Mouse (Mus musculus): ENCODE measurements at regions not wholly inside any gene's neighbourhood (a gene's known extent, or its start where the extent isn't known, plus 50 kb on each side); places are given as distances from the start of the nearest gene placed in this dataset.

- DNase-seq = no peak
These were observed 282.1 kb upstream of the Rasa1 start for GRCm38 (mm10) chr13:85570886-85571527.

- no peak for DNase-seq
These were observed 268.9 kb upstream of the Rasa1 start for GRCm38 (mm10) chr13:85557821-85558220.

GRCm38 (mm10) chr13:85556101-85556853, 267.3 kb upstream of the Rasa1 start:
- DNase-seq = peak; percentile 45

- DNase-seq = no peak
These were observed 264.1 kb upstream of the Rasa1 start for GRCm38 (mm10) chr13:85553072-85553471.

GRCm38 (mm10) chr13:85509671-85510070, 220.7 kb upstream of the Rasa1 start:
- no peak for DNase-seq

- no peak for DNase-seq
These were observed 219.6 kb upstream of the Rasa1 start for GRCm38 (mm10) chr13:85508552-85508951.

GRCm38 (mm10) chr13:85507374-85508101, 218.6 kb upstream of the Rasa1 start:
- DNase-seq = no peak

- no peak for DNase-seq
These were observed 217.9 kb upstream of the Rasa1 start for GRCm38 (mm10) chr13:85506875-85507274.

- no peak for DNase-seq
These were observed 217.1 kb upstream of the Rasa1 start for GRCm38 (mm10) chr13:85506030-85506429.

GRCm38 (mm10) chr13:85505046-85505445, 216.1 kb upstream of the Rasa1 start:
- no peak for DNase-seq

GRCm38 (mm10) chr13:85504001-85504400, 215.1 kb upstream of the Rasa1 start:
- DNase-seq = no peak

- no peak for DNase-seq
These were observed 209.8 kb upstream of the Rasa1 start for GRCm38 (mm10) chr13:85498696-85499095.

- no peak for DNase-seq
These were observed 195.9 kb upstream of the Rasa1 start for GRCm38 (mm10) chr13:85484790-85485189.

GRCm38 (mm10) chr13:85483348-85483747, 194.4 kb upstream of the Rasa1 start:
- no peak for DNase-seq

- DNase-seq = no peak
These were observed 190.5 kb upstream of the Rasa1 start for GRCm38 (mm10) chr13:85479405-85479804.

GRCm38 (mm10) chr13:85476274-85476846, 187.4 kb upstream of the Rasa1 start:
- DNase-seq = no peak

- no peak for DNase-seq
These were observed 182.4 kb upstream of the Rasa1 start for GRCm38 (mm10) chr13:85471340-85471739.

- DNase-seq = no peak
These were observed 170.5 kb upstream of the Rasa1 start for GRCm38 (mm10) chr13:85459387-85459786.

- DNase-seq = no peak
These were observed 169.7 kb upstream of the Rasa1 start for GRCm38 (mm10) chr13:85458611-85459010.

- no peak for DNase-seq
These were observed 150.7 kb upstream of the Rasa1 start for GRCm38 (mm10) chr13:85439581-85439980.

GRCm38 (mm10) chr13:85437875-85438274, 148.9 kb upstream of the Rasa1 start:
- DNase-seq = no peak

GRCm38 (mm10) chr13:85437009-85437408, 148.1 kb upstream of the Rasa1 start:
- DNase-seq = no peak

GRCm38 (mm10) chr13:85436254-85436653, 147.3 kb upstream of the Rasa1 start:
- DNase-seq = no peak

All from cerebellum, adult 18-20 months (tissue).